Mouse (Mus musculus): ENCODE data around the gene Galk1. TPM values are rescaled to one million over a fixed set of nuclear protein-coding genes. Genes with fewer than 3 reads are reported as not detected.

The Galk1 gene
- polyA plus RNA-seq, 1 experiment from 2014 or later = 387 TPM

DNA sequence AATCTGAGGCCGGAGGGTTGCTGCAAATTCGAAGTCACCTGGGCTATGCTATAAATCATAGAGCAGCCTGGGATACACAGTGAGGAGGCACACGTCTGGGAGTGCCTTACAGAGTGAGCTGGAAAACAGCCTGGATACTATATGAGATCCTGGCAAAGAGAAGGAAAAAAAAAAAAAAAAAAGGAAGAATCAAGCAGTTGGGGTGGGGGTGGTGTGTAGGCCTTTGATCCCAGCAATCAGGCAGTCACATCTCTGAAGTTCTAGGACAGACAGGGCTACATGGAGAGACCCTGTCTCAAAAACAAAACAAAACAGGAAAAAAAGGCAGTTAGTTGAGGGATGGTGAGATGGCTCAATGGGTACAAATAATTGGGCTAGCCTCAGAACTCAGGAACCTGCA lies 24.2 kb upstream of the Galk1 start:
- Histone ChIP-seq H3K36me3 (ENCODE audit: control insufficient read depth, insufficient read depth) (peaks cover 12% of the 10 kb centered on the region), H3K27me3 (replicated peaks; ENCODE audit: control insufficient read depth, insufficient read depth, low read length) (no peaks in the 10 kb centered on the region), H3K4me3 (ENCODE audit: low read depth, low read length) (no peak overlapping the region), H3K27ac (ENCODE audit: low read depth, low read length) (no peak overlapping the region), H3K4me1 (replicated peaks; ENCODE audit: control insufficient read depth, insufficient read depth, low read length) (no peaks in the 10 kb centered on the region), H3K9ac (ENCODE audit: low read depth, low read length) (no peak overlapping the region), H3K9me3 (ENCODE audit: control insufficient read depth) (no peaks in the 10 kb centered on the region), H3K4me2 (replicated peaks; ENCODE audit: low read depth) (no peak overlapping the region)
- 82% methylated on average over 3 of the region's 3 CpGs for WGBS
- no peak for TF ChIP-seq CTCF (IDR thresholded peaks at IDR 0.05; ENCODE audit: low read depth)
- no peak for ATAC-seq

DNA sequence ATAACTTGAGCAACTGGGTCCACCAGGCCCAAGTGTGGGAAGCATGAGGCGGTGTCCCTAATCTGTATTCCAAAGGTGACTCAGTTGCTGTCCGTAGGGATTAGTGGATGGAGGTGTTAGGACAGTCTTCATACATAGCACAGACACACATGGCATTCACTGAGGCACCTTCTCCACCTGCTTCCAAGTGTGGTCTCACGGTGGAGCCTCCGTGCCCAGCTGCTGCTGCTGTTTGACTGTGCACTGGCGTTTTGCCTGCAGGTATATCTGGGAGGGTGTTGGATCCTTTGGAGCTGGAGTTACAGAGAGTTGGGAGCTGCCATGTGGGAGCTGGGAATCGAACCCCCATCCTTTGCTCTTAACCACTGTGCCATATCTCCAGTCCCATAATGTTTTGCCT lies 22.1 kb upstream of the Galk1 start:
- H3K9me3 ChIP-seq (ENCODE audit: control insufficient read depth) = no peaks in the 10 kb centered on the region
- WGBS = 87% methylated on average over 6 of the region's 6 CpGs
- TF ChIP-seq CTCF (IDR thresholded peaks at IDR 0.05; ENCODE audit: low read depth) = no peak

DNA sequence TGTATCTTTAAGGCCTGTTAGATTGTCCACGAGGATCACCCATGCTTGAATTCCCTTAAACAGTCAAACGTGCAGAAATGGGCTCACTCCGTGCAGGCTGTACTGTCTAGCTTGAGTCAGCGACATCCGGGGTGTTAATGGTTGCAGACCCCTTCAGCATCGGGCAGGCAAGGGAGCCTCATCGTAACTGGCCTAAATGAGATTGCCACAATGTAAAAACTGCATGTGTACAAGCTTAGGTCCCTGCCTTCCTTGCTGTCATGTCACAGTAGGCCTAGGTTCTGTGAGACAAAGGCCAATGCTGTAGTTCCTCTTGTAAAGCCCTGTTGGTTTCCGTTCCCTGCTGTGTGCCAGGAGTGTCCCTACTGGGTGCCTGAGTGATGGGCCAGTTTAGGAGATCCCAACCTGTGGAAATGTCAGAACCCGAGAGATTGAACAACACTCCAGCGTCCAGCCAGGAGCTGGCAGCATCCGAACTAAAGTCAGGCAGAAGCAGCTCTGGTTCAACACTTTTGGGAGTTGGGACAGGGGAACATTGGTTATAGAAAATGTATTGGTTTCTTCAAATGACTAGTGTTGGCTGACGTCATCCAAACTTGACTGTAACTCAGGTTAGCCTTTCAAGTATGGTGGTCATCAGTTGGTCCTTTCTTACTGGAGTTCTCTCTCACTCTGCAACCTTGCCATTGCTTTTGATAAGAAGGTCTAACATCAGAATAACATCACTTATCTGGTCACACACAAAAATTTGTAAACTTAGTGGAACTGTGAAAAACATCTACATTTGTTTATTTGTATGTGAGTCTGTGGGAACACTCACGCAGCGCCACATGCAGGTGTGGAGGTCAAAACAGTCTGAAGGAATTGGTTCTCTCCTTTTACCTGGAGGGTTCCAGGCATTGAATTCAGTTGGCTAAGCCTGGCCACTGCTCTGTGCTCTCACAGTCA lies 18.7 kb upstream of the Galk1 start:
- H3K27me3 ChIP-seq (replicated peaks; ENCODE audit: control insufficient read depth, insufficient read depth, low read length) = no peaks in the 10 kb centered on the region
- 0 out of 2 replicates have a peak, but pooled peaks have one; percentile 13 for TF ChIP-seq CTCF (IDR thresholded peaks at IDR 0.05; ENCODE audit: low read depth)
- WGBS = 21% methylated on average over 14 of the region's 14 CpGs
- H3K9ac ChIP-seq (ENCODE audit: low read depth, low read length) = peak overlapping the region; percentile 79
- peak overlapping the region; percentile 98 for H3K27ac ChIP-seq (ENCODE audit: low read depth, low read length)
- ATAC-seq = no peak; the same call in 1 of the 2 replicates
- H3K4me3 ChIP-seq (ENCODE audit: low read depth, low read length) = peak overlapping the region; percentile 73
- no peaks in the 10 kb centered on the region for H3K36me3 ChIP-seq (ENCODE audit: control insufficient read depth, insufficient read depth)
- H3K4me2 ChIP-seq (replicated peaks; ENCODE audit: low read depth) = peak overlapping the region; percentile 65
- H3K4me1 ChIP-seq (replicated peaks; ENCODE audit: control insufficient read depth, insufficient read depth, low read length) = no peaks in the 10 kb centered on the region; the same call in 1 of the 2 replicates
- H3K9me3 ChIP-seq (ENCODE audit: control insufficient read depth) = no peaks in the 10 kb centered on the region

More for the DNA sequence above, 22.1 kb upstream of the Galk1 start:
- no peak for ATAC-seq
- Histone ChIP-seq H3K27me3 (replicated peaks; ENCODE audit: control insufficient read depth, insufficient read depth, low read length) (no peaks in the 10 kb centered on the region), H3K27ac (ENCODE audit: low read depth, low read length) (no peak overlapping the region), H3K4me1 (replicated peaks; ENCODE audit: control insufficient read depth, insufficient read depth, low read length) (no peaks in the 10 kb centered on the region; the same call in 1 of the 2 replicates), H3K4me2 (replicated peaks; ENCODE audit: low read depth) (no peak overlapping the region), H3K36me3 (ENCODE audit: control insufficient read depth, insufficient read depth) (peaks cover 8% of the 10 kb centered on the region; the same call in 1 of the 2 replicates), H3K9ac (ENCODE audit: low read depth, low read length) (no peak overlapping the region), H3K4me3 (ENCODE audit: low read depth, low read length) (no peak overlapping the region)

DNA sequence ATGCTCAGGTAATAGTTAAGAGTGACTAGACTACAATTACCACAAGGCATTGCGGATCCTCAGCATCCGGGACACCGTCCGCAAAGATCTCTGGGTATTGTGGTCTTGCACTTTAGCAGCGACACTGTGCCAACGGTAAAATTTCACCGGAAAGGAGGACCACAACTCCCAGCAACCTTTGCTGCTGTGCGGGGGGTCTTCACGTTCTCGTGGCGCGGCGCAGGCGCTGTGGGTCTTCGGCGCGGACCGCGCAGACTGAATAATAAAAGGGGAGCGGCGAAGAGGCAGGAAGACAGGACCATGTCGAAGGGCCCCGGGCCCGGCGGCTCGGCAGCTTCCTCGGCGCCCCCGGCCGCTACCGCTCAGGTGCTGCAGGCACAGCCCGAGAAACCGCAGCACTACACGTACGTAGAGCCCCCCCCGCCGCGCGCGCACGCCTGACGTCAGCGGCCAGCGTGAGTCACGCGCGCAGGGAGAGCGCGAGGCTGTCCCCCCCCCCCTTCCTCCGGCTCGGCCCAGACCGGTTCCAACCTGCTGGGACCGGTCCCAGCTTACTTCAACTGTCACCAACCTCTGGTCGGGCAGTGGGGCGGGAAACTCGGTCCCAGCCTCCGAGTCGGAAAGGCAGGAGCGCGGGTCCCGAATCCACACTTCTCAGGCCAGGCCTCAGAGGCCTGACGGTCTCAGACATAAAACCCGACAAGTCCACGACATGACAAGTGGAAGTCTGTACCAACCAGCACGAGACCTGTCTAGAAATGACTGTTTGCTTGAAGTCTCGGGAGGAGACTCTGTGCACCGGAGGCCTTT lies 17.8 kb upstream of the Galk1 start, which contains the start of gene Unk:
Unk (plus strand) TSS at position 235 of the 810 bp plus-strand sequence.
- peak within 1 kb of the TSS; percentile 65 for H3K4me2 ChIP-seq (replicated peaks; ENCODE audit: low read depth)
- no peaks in the 10 kb centered on the region; the same call in 1 of the 2 replicates for H3K4me1 ChIP-seq (replicated peaks; ENCODE audit: control insufficient read depth, insufficient read depth, low read length)
- H3K36me3 ChIP-seq (ENCODE audit: control insufficient read depth, insufficient read depth) = no peaks in the 10 kb centered on the region
- H3K27ac ChIP-seq (ENCODE audit: low read depth, low read length) = peak within 1 kb of the TSS; percentile 98
- H3K9me3 ChIP-seq (ENCODE audit: control insufficient read depth) = no peaks in the 10 kb centered on the region
- WGBS = under 1% methylated on average over 64 of the region's 67 CpGs
- peak within 1 kb of the TSS; percentile 73 for H3K4me3 ChIP-seq (ENCODE audit: low read depth, low read length)
- TF ChIP-seq CTCF (IDR thresholded peaks at IDR 0.05; ENCODE audit: low read depth) = no peak
- peak; percentile 96 for ATAC-seq
- no peaks in the 10 kb centered on the region for H3K27me3 ChIP-seq (replicated peaks; ENCODE audit: control insufficient read depth, insufficient read depth, low read length)
- peak within 1 kb of the TSS; percentile 79 for H3K9ac ChIP-seq (ENCODE audit: low read depth, low read length)

DNA sequence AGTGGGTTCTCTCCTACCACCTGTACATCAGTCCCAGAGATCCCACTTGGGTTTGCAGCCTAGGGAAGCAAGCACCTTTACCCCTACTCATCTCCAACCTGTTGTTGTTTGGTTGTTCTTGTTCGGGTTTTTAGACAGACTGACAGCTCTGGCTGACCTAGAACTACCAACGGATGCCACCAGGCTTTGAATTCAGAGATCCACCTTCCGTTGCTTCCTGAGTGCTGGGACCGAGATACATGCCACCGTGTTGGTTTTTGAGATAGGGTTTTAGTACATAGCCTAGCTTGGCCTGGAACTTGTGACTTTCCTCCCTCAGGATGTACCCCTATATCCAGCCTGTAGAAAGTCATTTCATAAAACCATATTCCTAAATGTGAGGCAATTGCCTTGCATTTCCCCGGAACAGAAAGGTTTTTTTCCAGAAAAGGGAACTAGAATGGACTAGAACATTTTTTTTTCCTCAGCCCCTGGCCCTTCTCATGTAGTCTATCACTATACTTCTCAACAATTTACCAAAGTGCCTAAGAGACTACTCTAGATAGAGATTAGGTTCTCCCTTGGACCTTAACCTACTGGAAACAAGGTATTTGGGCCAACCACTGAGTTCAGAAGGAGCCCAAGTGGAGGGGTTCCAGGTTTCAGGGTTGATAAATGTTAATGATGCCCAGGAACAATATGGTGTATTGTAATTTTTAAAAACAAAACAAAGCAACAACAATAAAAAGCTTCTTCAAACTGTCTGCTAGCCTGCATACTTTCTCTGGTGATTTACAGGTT lies 16.8 kb upstream of the Galk1 start:
- Histone ChIP-seq H3K4me2 (replicated peaks; ENCODE audit: low read depth) (peak overlapping the region; percentile 65), H3K4me3 (ENCODE audit: low read depth, low read length) (peak overlapping the region; percentile 73), H3K9me3 (ENCODE audit: control insufficient read depth) (no peaks in the 10 kb centered on the region), H3K4me1 (replicated peaks; ENCODE audit: control insufficient read depth, insufficient read depth, low read length) (no peaks in the 10 kb centered on the region; the same call in 1 of the 2 replicates), H3K27ac (ENCODE audit: low read depth, low read length) (no peak overlapping the region), H3K36me3 (ENCODE audit: control insufficient read depth, insufficient read depth) (no peaks in the 10 kb centered on the region), H3K27me3 (replicated peaks; ENCODE audit: control insufficient read depth, insufficient read depth, low read length) (no peaks in the 10 kb centered on the region), H3K9ac (ENCODE audit: low read depth, low read length) (no peak overlapping the region)
- 79% methylated on average over 6 of the region's 6 CpGs for WGBS
- ATAC-seq = no peak
- no peak for TF ChIP-seq CTCF (IDR thresholded peaks at IDR 0.05; ENCODE audit: low read depth)
